Mouse (Mus musculus): Measurements from ENCODE around the gene Ppp1r14d.

Gene Ppp1r14d

GRCm38 (mm10) chr2:119172862-119173576, 56.7 kb downstream of the Ppp1r14d start:
- DNase-seq (ENCODE audit: low read depth, low spot score), result no peak

- no peak for DNase-seq (ENCODE audit: low read depth, low spot score)
These were observed 57.3 kb downstream of the Ppp1r14d start for GRCm38 (mm10) chr2:119172446-119172845.

- DNase-seq (ENCODE audit: low read depth, low spot score), result no peak
These were observed 58.1 kb downstream of the Ppp1r14d start for GRCm38 (mm10) chr2:119171574-119171973.

GRCm38 (mm10) chr2:119170282-119170681, 59.4 kb downstream of the Ppp1r14d start:
- DNase-seq (ENCODE audit: low read depth, low spot score), result no peak
